Mouse (Mus musculus): ENCODE data around the gene Pgls.

GRCm38 (mm10) chr8:71567587-71567986, 24.4 kb upstream of the Pgls start:
- TF ChIP-seq CTCF (IDR thresholded peaks at IDR 0.05; ENCODE audit: low read depth) (no peak), EP300 (IDR thresholded peaks at IDR 0.05; ENCODE audit: low read depth) (no peak)

Data from liver, embryonic 14.5 days (tissue).